Mouse (Mus musculus): ENCODE results near the gene Coq2.

The Coq2 gene

DNA sequence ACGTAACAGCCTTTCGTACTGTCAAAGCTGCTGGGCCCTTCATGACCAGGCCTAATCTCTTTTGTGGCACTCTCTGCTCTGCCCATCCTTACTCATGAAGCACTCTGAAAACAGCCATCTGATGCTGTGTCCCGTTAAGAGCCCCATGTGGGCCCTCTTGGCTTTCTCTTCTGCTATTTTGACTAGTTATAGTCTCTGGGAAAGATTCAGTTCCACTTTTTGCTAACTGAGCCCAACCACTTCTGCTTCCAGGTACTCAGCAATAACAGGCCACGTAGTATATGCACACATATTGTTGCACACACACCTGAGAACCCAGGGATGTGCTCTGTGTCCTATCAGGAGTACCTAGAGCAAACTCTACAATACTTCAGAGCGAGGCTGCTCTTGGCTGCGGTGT is 11.9 kb downstream of the Coq2 start:
- DNase-seq (ENCODE audit: low read depth, low spot score), result no peak

DNA sequence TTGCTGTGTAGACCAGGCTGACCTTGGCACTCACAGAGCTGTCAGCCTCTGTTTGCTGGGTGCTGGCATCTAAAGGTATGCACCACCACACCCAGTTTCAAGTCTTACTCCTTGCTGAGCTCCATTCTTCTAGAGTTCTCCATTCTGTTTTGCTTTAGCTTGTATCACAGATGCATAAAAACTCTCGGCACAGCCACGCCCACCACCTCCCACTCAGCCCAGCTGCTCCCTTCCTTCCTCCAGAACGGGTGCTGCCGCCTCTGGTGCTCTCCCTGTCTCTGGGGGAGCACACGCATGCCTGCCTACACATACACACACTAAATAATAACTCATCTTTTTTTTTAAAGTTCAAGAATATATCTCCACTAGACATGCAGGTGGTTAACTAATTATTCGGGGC is 16.5 kb downstream of the Coq2 start:
- DNase-seq (ENCODE audit: low read depth, low spot score), result peak; percentile 26

DNA sequence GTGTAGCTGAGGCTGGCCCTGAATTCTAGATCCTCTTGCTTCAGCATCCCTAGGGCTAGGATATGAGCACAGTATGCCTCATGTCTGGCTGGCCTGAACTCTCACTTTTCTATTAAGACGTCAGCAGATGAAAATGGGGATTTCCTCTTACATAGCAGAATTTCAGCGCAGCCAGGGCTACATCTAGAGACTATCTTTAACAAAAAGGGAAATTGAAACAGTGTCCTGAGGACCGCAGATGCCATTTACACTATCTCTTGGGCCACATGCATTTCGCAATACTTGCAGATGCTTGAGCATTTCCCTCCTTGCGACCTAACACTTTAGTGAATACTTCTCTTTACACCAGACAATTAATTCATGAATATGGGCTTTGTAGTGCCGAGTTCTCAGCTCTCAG is 18.6 kb downstream of the Coq2 start:
- DNase-seq (ENCODE audit: low read depth, low spot score), result no peak

DNA sequence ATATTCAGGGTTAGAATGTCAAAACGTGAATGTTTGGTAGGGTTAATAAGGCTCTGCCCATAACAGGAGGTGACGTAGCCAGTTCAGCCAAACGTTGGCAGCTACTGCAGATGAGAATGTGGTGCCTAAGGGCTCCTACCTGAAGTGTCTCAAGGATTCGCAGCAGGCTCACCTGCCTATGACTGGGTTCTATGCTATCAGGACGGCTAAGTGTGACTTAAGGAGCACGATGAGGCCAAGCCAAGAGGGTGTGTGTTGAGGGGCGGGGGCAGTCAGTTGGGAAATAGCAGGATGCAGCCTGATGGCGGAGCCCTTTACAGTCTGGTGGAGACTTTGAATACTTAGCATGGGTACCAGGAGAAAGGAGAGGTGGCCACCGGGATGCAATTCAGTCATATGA is 22.6 kb downstream of the Coq2 start:
- no peak for DNase-seq (ENCODE audit: low read depth, low spot score)

DNA sequence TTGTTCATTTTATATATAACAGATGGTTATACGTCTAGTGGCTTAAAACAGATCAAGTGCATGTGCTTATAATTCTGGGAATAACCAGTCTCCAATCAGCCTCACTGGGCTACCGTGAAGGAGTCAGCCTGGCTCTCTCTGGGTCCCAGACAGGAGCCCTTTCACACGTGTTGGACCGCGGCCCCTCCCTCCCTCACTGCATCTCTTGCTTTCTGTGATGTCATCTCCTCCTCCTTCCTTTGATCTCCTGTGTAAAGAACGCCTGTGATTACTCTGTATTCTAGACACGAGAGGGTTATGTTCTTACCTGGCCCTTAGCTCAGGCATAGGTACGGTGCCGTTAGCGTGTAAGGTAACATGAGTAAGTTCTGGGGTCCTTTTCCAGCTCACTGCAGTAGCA is 23.5 kb downstream of the Coq2 start:
- DNase-seq (ENCODE audit: low read depth, low spot score), result no peak

DNA sequence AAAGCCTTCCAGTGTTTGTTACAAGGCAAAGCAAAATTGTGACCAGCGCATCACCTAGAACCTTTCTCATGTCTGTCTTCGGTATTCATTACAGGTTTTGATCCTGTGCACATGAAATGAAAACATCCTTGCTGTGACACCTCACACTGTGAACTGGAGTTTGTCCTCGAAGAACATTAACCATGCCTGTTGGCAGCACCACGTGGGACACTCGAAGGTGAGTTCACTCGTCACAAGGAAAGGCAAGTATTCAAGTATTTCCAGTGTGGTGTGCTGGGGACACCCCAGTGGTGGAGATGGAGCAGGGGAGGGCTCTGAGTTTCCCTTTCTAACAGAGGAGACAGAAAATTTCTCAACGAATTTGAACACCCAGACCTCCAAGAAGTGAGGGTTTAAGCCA is 24.0 kb downstream of the Coq2 start:
- DNase-seq (ENCODE audit: low read depth, low spot score), result no peak

DNA sequence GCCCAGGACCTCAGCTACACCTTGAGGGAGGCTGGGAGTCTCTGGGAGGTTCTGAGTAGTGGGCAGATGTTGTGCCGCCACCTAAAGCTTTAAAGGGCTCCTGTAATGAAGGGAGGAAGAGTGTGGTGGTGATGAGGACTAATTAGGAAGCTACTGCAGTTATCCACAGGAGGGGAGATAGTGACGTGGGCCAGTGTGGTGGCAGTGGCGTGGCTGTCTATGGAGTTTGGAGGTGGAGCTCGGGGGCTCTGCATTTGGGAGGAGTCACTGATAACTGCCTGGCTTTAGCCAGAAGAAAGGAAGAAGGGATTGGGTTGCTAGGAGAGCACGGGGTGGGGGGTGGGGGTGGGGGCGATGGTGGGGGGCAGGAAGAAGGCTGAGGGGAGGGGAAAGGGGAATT is 26.4 kb downstream of the Coq2 start:
- no peak for DNase-seq (ENCODE audit: low read depth, low spot score)

DNA sequence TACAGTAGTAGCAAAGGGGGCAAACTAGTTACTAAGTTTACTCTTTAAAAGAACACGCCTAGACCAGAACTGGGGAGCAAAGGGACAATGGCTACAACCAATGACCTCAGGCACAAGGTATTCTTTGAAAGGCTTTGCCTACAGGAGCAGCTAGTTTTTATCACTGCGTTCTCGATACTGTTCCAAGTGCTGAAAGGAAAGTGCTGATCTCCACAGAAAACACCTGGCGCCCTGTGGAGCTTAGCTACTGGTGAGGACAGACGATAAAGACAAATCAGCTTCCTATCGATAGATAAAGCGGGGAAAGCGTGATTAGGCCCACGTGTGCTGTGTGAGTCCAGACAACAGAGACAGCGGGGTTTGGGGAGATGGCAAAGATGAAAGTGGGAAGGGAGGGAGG is 26.9 kb downstream of the Coq2 start:
- DNase-seq (ENCODE audit: low read depth, low spot score), result no peak

DNA sequence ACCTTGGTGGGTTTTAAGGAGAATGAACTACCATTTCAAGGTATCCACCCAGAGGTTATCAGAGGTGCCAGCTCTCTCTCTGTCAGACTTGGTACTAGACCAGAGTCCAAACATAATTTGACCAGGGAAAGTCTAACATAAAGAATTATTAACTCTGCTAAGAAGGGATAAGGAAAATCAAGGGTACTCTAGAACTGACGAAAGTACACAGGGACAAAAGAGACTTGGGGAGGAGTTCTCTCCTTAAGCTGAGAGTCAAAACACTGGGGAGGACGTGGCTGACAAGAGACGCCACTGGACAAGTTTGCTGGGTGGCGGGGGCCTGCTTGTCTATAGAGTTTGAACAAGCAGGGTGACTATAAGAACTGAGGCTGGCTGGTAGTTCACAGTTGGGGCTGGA is 28.4 kb downstream of the Coq2 start:
- DNase-seq (ENCODE audit: low read depth, low spot score), result no peak

DNA sequence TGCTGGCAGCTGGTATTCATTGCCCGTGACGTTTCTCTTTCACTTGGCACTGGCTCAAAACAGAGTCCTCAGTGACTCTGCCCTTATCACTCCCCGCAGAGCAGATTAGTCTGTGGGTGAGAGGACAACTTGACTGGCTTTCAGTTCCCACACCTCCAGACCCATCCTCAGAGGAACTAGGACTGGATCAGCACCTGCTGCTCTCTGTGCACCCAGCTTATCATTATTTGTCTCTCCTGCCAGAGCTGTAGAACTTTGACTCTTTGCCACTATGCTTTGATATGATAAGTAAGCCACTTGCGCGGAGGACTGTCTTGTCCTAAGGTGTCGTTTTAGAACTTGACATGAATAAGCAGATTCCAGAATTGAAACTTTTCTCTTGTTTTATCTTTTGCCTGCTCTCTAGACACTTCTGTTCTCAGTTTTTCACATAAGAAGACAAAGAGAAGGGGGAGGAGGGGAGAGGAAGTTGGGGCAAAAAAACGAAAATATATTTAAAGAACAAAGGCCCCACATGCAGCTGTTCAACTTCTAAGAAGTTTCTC is 30.9 kb downstream of the Coq2 start:
- DNase-seq (ENCODE audit: low read depth, low spot score), result no peak

DNA sequence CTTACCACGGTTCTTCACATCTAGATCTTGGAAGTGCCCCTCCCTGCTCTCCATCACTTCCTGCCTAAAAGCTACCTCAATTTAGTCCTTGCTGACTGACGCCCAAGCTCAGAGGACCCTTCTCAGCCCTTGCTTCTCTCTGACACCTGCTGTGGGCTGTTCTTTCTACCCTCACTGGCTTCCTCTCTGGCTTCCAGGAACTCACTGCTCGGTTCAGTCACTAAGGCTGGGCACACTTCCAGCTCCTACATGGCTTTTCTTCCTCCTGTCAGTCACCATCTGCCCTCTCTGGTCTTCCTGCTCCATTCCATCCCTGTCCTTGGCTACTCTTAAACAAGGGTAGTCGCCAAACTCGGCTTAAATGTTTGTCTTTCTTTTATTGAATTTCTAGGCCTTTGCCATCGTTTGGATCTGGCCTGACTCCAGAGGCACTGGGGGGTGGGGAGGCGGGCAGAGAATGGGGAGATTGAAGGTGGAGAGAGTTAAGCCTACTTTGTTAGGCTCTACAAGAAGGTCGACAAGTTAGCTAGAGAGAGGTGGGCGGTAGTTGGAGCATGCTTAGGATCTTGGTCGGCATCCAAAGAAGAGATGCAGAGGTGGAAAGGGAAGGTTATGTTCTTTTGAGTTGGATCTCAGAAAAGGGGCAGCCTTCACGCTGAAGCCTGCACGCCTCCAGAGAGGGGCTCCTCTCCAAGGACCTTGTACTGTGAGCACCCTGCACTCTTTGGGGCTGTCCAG is 31.5 kb downstream of the Coq2 start:
- DNase-seq (ENCODE audit: low read depth, low spot score), result no peak

DNA sequence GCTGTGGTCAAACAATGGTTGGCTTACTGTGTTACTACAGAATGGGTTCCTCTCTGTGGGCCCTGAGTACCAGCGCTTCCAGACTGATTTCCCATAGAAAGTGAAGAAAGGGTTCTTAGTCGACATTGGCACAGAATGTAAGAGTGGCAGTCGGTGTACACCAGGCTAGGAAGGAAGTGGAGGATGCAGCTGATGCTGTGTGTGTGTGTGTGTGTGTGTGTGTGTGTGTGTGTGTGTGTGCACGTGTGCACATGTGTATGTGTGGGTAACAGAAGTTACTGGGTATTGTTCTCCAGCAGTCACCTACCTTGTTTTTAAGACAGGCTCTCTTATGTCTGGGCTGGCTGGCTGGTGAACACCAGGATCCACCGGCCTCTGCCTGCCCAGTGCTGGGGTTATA is 32.6 kb downstream of the Coq2 start:
- DNase-seq (ENCODE audit: low read depth, low spot score), result no peak

DNA sequence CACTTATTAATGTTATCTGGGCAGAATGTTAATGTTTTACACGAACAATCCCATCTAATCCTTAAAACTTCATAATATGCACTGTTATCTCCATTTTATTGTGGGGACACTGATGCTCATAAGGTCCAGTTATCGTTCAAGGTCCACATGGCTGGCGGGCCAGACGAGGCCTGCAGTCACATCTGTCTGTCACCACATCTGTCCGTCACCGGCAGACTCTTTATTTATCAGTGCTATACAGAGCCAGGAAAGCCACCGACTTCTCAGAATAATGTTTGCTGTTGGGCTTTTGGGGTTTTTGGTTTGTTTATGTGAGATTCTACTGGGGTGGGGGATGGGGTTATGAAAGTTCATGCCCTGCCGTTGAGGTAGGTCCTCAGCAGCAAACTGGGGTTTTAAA is 36.5 kb downstream of the Coq2 start:
- DNase-seq (ENCODE audit: low read depth, low spot score), result no peak

DNA sequence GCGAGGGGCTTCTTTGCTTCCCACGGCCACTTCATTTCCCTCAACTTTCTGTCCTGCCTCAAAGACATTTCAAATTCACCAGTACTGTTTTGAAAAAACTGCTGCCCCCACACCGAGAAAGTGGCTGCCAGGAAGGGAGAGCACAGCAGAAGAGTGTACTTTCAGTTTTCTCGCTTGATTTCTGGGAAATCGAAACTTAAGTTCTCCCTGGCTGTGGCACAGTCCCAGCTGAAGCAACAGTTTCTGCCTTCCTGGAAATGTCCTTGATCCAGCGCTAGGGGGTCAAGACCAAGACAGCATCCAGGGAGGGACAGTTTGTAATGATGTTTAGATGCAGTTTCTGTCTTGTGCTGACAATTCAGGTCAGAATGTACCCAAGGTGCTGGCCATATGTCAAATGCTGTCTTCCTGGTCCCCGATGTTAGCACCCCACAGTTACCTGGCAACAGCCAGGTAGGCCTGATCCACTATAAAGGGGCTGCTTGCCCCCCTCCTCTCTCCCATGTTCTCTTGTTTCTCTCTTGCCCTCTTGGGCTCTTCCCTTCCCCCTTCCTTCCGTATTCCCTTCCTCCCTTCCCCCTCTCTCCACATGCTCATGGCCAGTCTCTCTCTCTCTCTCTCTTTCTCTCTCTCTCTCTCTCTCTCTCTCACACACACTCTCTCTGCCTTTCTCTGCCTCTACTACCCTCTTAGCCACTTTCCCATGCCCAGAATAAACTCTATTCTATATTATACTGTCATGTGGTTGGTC is 38.0 kb downstream of the Coq2 start:
- no peak for DNase-seq (ENCODE audit: low read depth, low spot score)

DNA sequence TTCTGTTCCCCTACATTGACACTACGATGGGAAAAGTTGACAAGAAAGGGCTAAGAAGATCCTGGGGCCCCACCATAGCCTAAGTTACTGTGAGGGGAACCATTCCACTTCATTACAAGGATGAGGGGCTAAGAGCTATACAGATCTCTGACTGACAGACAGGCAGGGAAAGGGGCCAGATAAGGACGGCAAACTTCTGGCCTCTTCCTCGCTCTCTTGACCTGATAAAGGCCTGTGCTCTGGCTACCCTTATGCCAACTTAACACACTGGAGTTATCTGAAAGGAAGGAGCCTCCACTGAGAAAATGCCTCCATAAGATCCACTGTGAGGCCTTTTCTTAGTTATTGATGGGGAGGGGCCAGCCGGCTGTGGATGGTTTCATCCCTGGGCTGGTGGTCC is 39.0 kb downstream of the Coq2 start:
- DNase-seq (ENCODE audit: low read depth, low spot score), result no peak

DNA sequence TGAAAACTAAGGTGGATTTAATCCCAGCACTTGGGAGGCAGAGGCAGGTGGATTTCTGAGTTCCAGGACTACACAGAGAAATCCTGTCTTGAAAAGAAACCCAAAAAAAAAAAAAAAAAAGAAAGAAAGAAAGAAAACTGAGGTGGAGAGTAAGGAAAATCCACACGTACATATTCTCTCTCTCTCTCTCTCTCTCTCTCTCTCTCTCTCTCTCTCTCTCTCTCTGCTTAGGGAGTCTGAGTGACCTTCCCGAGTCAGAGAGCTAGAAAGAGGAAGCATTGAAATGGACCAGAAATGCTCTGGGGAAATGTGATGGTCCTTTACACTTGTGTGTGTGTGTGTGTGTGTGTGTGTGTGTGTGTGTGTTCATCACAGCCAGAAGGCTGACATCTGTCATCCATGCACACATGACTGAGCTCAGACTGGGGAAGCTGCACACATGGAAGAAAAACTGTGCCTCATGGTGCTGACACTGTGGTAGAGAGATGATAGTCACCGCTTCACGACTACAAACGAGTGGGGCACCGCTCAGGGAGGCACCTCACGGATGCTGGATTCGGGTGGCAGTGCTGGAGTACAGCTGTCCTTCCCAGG is 40.0 kb downstream of the Coq2 start:
- DNase-seq (ENCODE audit: low read depth, low spot score), result no peak

DNA sequence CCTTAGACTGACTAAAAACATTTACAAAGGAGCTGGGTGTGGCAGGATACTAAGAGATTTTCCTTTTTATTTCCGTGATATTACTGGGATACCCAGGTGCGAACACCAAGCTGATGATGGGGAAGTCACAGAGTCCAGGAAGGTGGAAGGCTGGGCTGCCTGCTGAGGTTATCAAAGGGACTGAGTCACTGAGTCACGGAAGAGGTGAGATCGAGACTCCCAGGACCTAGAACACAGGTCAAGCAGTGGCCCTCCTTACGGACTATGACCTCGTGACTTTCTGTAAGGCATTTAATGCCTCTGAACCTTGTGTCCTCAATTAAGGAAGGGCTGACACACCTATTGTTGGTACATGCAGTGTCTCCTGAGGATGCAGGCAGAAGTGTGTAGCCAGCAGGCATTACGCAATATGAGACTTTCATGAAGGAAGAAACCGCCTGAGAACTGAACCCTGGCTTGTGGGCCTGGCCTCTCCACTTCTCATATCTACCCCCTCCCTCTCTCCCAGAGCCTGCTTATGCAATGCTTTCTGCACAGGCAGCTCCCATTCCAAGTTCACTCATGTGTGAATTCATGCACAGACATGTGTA is 42.3 kb downstream of the Coq2 start:
- no peak for DNase-seq (ENCODE audit: low read depth, low spot score)

DNA sequence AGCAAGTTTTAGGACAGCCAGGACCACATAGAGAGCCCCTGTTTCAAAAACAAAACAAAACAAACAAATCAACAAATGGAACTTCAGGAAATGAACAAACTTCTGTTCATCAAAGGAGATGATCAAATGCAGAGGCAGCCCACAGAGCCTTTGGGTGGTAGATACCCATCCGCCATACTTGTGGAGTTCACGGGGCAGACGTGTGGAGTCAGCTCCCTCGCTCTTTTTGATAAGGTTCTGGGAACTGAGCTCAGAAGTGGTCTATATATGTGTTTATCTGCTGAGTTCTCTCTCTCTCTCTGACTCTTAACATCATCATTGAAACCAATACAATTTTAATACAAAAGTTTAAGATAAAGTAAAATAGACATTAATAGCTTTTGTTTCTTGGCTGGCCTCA is 46.1 kb downstream of the Coq2 start:
- no peak for DNase-seq (ENCODE audit: low read depth, low spot score)

DNA sequence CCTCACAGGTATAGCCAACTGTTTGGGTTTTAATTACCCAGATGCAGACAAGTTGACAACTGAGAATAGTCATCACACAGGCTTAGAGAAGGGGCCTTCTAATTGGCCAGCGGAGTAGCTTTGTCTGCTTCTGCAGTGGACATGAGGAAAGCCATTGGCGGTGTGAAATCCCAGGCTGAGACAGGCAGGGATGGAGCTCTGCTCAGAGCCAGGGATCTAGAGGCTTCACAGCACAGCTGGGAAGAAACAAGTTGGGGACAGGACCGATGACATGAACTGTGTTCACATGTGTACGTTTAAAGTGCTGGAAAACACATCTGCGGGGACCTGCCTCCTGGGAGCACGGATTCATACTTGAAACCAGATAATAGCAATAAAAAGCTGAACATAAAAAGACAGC is 48.4 kb downstream of the Coq2 start:
- no peak for DNase-seq (ENCODE audit: low read depth, low spot score)

DNA sequence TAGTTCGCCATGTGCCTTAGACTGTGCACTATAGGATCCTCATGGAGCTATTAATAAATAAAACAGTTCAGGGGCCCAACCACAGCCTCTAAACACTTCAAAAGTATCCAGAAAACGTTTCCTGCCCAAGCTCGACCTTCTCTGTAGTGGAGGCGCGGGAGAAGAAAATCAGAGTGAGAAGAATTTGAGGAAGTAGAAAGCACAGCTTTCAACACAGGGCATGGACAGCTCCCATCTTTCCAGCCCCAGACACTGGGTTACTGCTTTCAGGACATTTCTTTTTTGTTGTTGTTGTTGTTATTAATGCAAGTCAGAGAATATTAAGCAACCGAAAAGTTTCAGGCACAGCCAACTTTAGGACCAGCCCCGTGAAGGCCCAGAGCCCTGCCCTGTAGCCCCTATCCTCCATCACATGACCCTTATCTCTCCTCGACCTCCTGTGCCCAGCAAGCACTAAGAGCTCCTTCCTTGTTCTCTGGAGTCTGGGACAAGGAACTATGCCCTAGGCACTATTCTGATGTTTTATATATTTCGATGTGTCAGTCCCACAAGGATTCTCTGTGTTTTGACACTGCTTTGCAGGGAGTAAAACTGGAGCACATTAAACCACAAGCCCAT is 50.1 kb downstream of the Coq2 start:
- DNase-seq (ENCODE audit: low read depth, low spot score), result no peak

DNA sequence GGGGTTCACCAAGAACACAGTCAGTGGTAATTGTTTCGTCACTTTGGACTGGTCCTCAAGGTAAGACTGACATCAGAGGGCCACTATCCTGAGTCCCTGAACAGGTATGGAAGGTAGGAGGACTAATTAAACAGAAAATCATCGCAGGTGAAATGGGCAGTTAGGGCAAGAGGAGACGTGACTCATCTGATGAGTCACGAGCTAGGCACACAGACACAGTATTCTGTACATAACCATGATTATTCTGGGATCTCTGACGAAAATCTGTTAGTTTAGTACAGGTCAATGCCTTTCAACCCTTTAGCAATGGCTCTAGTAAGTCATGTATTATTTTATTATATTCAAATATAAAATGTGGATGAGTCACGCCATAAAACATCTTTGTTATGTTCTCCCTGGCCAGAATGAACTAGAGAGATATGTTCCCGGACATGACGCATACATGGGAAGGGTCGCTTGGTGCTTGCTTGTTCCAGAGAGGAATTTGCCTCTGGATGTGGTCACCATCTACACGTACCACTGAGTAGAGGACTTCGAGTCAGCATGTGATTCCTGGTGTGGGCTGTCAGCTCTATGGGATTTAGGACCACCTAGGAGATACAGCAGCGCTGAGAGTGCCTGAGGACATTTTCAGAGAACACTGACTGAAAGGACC is 52.3 kb downstream of the Coq2 start:
- DNase-seq (ENCODE audit: low read depth, low spot score), result no peak
